Mouse (Mus musculus): ENCODE measurements at regions not wholly inside any gene's neighbourhood (a gene's known extent, or its start where the extent isn't known, plus 50 kb on each side); places are given as distances from the start of the nearest gene placed in this dataset.

DNA sequence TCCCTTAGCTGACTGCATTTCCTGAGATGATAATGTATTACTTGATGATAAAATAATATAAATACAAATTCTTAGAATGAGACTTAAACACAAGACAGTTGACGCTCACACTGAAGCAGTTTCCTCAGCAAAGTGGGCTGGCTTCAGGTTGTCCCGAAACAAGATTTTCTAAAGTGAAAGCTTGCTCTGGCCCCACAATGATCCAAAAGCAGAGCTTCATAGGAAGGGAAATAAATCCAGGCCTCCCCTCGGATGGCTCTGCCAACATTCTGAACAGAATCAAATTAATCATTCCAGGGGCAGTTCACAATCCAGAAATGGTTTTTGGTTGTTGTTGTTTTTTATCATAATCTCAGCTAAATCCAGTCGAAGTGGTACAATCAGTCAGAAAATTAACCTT, 96.0 kb upstream of the Efna5 start:
- H3K4me2 ChIP-seq (replicated peaks; ENCODE audit: low read depth, low read length) = no peak overlapping the region
- H3K4me1 ChIP-seq (replicated peaks; ENCODE audit: control insufficient read depth, insufficient read depth, low read length) = no peaks in the 10 kb centered on the region
- H3K36me3 ChIP-seq (ENCODE audit: control insufficient read depth, insufficient read depth, low read length) = no peaks in the 10 kb centered on the region
- ATAC-seq (ENCODE audit: low FRiP score) (no peak), DNase-seq (ENCODE audit: low spot score) (no peak)
- H3K9me3 ChIP-seq (ENCODE audit: control insufficient read depth, low read length) = no peaks in the 10 kb centered on the region
- H3K4me3 ChIP-seq (ENCODE audit: low read depth, low read length) = no peak overlapping the region
- 78% methylated on average over 4 of the region's 4 CpGs for WGBS
- no peak overlapping the region for H3K27ac ChIP-seq (ENCODE audit: low read depth, low read length)
- H3K9ac ChIP-seq (ENCODE audit: low read depth, low read length) = no peak overlapping the region
- H3K27me3 ChIP-seq (ENCODE audit: control insufficient read depth, insufficient read depth, low read length) = no peaks in the 10 kb centered on the region

DNA sequence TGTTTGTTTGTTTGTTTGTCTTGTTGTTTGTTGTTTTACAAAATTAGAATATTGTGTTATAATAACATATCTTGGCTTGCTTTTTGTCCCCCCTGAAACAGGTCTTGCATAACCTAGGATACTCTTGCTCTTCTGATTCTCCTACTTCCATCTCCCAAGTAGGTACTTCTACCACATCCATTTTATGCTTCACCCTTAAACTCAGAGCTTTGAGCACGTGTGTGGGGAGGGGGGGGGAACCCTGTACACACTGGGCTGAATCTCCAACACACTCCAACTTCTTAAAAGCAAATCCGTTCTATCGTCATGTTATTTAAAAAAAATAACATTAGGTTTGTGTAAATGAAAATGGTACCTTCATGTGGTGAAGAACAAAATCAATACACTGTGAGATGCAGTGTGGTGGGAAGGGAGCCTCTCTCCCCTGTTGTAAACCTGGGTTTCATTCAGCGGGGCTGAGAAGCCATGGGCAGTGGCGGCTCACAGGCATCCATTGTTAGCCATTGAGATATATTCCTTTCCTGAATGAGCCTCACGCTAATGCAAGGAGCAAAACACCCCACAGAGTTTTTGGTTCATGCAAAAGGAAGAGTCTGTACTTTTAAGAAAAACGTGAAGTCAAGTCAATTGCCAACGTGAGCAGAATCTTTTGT, 93.6 kb upstream of the Efna5 start:
- H3K27ac ChIP-seq (ENCODE audit: low read depth, low read length) = no peak overlapping the region
- no peaks in the 10 kb centered on the region for H3K9me3 ChIP-seq (ENCODE audit: control insufficient read depth, low read length)
- no peaks in the 10 kb centered on the region for H3K27me3 ChIP-seq (ENCODE audit: control insufficient read depth, insufficient read depth, low read length)
- ATAC-seq (ENCODE audit: low FRiP score) (0 out of 2 replicates have a peak, but pooled peaks have one; percentile 42), DNase-seq (ENCODE audit: low spot score) (no peak)
- WGBS = 45% methylated on average over 8 of the region's 8 CpGs
- no peaks in the 10 kb centered on the region for H3K36me3 ChIP-seq (ENCODE audit: control insufficient read depth, insufficient read depth, low read length)
- H3K4me1 ChIP-seq (replicated peaks; ENCODE audit: control insufficient read depth, insufficient read depth, low read length) = no peaks in the 10 kb centered on the region
- no peak overlapping the region for H3K9ac ChIP-seq (ENCODE audit: low read depth, low read length)
- H3K4me2 ChIP-seq (replicated peaks; ENCODE audit: low read depth, low read length) = no peak overlapping the region
- H3K4me3 ChIP-seq (ENCODE audit: low read depth, low read length) = no peak overlapping the region

DNA sequence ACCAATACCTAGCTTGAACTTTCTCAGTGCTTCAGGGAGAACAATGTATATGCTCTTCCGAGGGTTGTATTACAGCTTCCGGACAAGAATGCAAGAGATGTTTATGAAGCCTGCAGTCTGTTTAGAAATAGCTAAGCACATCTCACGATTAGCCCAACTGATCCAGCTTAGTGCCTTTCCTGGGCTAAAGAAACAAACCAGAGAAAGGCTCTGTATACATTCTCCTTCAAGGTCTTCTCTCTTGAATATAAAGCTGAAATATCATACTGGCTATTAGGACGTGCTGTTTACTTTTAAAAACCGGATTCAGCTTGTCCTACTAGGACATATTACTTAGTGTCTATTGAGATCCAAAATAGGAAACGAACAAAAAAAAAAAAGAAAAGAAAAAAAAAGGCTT, 87.9 kb upstream of the Efna5 start:
- H3K27me3 ChIP-seq (ENCODE audit: control insufficient read depth, insufficient read depth, low read length) = no peaks in the 10 kb centered on the region
- no peaks in the 10 kb centered on the region for H3K4me1 ChIP-seq (replicated peaks; ENCODE audit: control insufficient read depth, insufficient read depth, low read length)
- no peak overlapping the region for H3K4me3 ChIP-seq (ENCODE audit: low read depth, low read length)
- WGBS = 81% methylated on average over 6 of the region's 6 CpGs
- no peak overlapping the region for H3K9ac ChIP-seq (ENCODE audit: low read depth, low read length)
- ATAC-seq (ENCODE audit: low FRiP score) = no peak
- H3K27ac ChIP-seq (ENCODE audit: low read depth, low read length) = no peak overlapping the region
- DNase-seq (ENCODE audit: low spot score) = no peak
- H3K36me3 ChIP-seq (ENCODE audit: control insufficient read depth, insufficient read depth, low read length) = no peaks in the 10 kb centered on the region
- H3K4me2 ChIP-seq (replicated peaks; ENCODE audit: low read depth, low read length) = no peak overlapping the region
- H3K9me3 ChIP-seq (ENCODE audit: control insufficient read depth, low read length) = no peaks in the 10 kb centered on the region

DNA sequence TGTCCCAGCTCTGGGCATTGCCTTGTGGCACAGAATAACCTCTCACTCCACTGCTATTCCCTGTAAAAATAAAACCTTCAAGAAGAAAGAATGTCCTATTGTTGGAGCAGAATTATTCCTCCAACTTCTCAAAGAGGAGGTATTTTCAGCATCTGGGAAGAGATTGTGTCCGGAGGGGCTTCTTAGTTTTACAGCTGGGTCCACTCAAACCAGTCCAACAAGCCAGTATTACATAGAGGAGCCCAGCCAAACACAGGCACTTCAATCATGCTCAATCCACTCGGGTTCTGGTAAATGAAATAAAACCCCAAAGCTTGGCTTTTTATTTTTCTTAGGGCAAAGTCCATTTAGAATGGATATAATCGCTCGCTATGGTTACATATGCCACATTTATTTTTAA, 82.7 kb upstream of the Efna5 start:
- no peak overlapping the region for H3K9ac ChIP-seq (ENCODE audit: low read depth, low read length)
- no peaks in the 10 kb centered on the region for H3K4me1 ChIP-seq (replicated peaks; ENCODE audit: control insufficient read depth, insufficient read depth, low read length)
- DNase-seq (ENCODE audit: low spot score) = no peak
- no peak for ATAC-seq (ENCODE audit: low FRiP score)
- H3K36me3 ChIP-seq (ENCODE audit: control insufficient read depth, insufficient read depth, low read length) = no peaks in the 10 kb centered on the region
- WGBS = 85% methylated on average over 4 of the region's 4 CpGs
- no peaks in the 10 kb centered on the region; the same call in 1 of the 2 replicates for H3K27me3 ChIP-seq (ENCODE audit: control insufficient read depth, insufficient read depth, low read length)
- H3K4me3 ChIP-seq (ENCODE audit: low read depth, low read length) = no peak overlapping the region
- no peak overlapping the region for H3K27ac ChIP-seq (ENCODE audit: low read depth, low read length)
- no peaks in the 10 kb centered on the region for H3K9me3 ChIP-seq (ENCODE audit: control insufficient read depth, low read length)
- H3K4me2 ChIP-seq (replicated peaks; ENCODE audit: low read depth, low read length) = no peak overlapping the region

DNA sequence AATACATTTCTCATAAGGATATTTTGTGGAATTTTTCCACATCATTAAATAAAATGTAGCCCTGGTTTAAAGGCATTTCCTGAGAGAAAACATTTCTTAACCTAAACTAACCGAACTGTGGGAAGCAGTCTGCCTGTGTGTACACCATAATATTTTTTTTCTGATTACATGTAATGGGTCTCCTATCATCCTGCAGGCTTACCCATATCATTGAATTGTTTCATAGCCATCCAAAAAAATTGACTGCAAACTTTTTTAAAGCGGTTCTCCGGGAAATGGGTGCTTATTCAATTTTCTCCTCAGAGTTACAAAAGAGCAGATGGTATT, 81.1 kb upstream of the Efna5 start:
- Histone ChIP-seq H3K4me1 (replicated peaks; ENCODE audit: control insufficient read depth, insufficient read depth, low read length) (no peaks in the 10 kb centered on the region), H3K9ac (ENCODE audit: low read depth, low read length) (no peak overlapping the region), H3K4me2 (replicated peaks; ENCODE audit: low read depth, low read length) (no peak overlapping the region), H3K36me3 (ENCODE audit: control insufficient read depth, insufficient read depth, low read length) (no peaks in the 10 kb centered on the region), H3K4me3 (ENCODE audit: low read depth, low read length) (no peak overlapping the region), H3K27ac (ENCODE audit: low read depth, low read length) (no peak overlapping the region), H3K9me3 (ENCODE audit: control insufficient read depth, low read length) (no peaks in the 10 kb centered on the region), H3K27me3 (ENCODE audit: control insufficient read depth, insufficient read depth, low read length) (no peaks in the 10 kb centered on the region; the same call in 1 of the 2 replicates)
- ATAC-seq (ENCODE audit: low FRiP score) = no peak
- WGBS = 86% methylated on average over 3 of the region's 3 CpGs
- DNase-seq (ENCODE audit: low spot score) = no peak

DNA sequence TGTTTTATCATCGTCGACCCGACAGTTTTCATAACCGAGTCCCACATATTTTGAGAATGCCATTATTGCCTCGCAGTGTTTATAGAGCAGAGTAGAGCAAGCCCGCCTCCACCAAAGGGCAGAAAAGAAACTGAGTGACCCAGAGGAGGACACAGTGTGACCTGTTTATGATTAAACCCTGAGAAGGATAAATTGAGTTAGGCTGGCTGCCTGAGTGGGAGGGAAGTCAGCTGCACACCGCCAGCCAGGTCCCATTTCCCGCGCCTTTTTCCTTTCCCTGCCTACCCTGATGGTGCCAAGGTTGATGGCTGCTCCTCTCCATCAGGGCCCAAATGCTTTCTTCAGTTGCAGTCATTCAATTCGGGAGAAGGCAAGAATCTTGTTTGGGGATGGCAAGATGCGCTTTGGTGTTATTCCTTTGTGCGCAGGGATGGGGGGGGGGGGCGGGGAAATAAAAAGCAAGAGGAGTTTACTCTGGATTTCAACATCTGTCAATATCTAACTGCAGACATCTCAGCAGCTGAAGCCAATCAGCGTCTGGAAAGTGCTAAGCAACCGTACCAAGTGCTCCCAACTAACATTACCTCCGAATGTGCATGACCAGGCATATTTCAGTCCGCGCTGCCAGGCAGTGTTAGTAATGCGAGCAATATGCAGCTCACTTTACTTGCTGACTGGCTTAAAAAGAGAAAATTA, 80.6 kb upstream of the Efna5 start:
- H3K4me3 ChIP-seq (ENCODE audit: low read depth, low read length) = no peak overlapping the region
- H3K36me3 ChIP-seq (ENCODE audit: control insufficient read depth, insufficient read depth, low read length) = no peaks in the 10 kb centered on the region
- H3K27me3 ChIP-seq (ENCODE audit: control insufficient read depth, insufficient read depth, low read length) = no peaks in the 10 kb centered on the region; the same call in 1 of the 2 replicates
- ATAC-seq (ENCODE audit: low FRiP score) (no peak), DNase-seq (ENCODE audit: low spot score) (no peak)
- H3K9ac ChIP-seq (ENCODE audit: low read depth, low read length) = no peak overlapping the region
- no peaks in the 10 kb centered on the region for H3K4me1 ChIP-seq (replicated peaks; ENCODE audit: control insufficient read depth, insufficient read depth, low read length)
- H3K9me3 ChIP-seq (ENCODE audit: control insufficient read depth, low read length) = no peaks in the 10 kb centered on the region
- H3K4me2 ChIP-seq (replicated peaks; ENCODE audit: low read depth, low read length) = no peak overlapping the region
- WGBS = 83% methylated on average over 19 of the region's 19 CpGs
- no peak overlapping the region for H3K27ac ChIP-seq (ENCODE audit: low read depth, low read length)

DNA sequence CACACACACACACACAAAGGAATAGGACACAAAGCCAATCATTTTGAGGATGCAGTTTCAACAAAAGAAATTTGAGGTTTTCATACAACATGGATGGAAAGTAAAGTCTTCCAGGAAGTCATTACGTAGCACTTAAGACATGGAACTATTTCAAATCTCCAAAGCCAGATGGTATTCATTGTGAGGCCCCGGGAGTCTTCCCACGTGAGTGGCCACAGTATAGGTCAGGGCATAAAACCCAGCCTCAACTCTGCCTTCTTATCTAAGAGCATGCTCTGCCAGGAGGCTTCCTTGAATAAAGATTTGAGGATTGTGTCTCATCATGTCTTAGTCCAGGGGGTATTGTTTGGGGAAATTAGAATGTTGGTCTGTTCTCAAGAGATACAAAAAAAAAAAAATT, 78.0 kb upstream of the Efna5 start:
- ATAC-seq (ENCODE audit: low FRiP score) = no peak
- DNase-seq (ENCODE audit: low spot score) = no peak
- WGBS = 67% methylated on average over 3 of the region's 3 CpGs

DNA sequence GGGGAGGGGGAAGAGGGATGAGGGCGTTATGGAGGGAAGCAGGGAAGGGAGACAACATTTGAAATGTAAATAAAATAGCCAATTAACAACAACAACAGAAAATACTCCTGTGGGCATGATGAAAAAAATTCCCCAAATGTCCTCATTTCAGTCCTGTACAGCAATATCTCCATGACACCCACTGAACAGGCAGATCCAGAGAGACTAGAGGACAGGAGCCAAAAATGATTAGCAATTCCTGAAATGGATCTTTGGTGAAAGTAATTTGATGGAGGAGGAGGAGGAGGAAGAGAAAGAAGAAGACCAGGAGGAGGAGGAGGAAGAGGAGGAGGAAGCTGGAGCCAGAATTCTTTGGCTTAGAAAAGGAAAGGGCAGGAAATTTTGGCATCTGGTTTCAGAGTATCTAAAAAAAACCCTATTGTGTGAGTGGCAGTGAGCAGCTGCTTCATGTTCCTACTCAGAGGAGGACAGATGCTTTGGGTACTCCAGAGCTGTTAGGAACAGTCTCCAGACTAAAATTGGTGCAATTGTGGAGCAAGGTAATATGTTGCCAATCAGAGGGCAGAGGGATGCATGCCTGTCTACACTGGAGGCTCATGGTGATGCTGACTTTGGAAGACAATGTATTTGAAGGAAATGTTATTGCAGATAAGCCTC, 66.5 kb upstream of the Efna5 start:
- no peak for DNase-seq (ENCODE audit: low spot score)
- H3K27ac ChIP-seq (ENCODE audit: low read depth, low read length) = no peak overlapping the region
- ATAC-seq (ENCODE audit: low FRiP score) = no peak
- H3K4me3 ChIP-seq (ENCODE audit: low read depth, low read length) = no peak overlapping the region
- no peaks in the 10 kb centered on the region for H3K4me1 ChIP-seq (replicated peaks; ENCODE audit: control insufficient read depth, insufficient read depth, low read length)
- no peak overlapping the region for H3K4me2 ChIP-seq (replicated peaks; ENCODE audit: low read depth, low read length)
- WGBS = 70% methylated on average over 1 of the region's 1 CpGs
- no peaks in the 10 kb centered on the region for H3K36me3 ChIP-seq (ENCODE audit: control insufficient read depth, insufficient read depth, low read length)
- no peaks in the 10 kb centered on the region for H3K27me3 ChIP-seq (ENCODE audit: control insufficient read depth, insufficient read depth, low read length)
- no peak overlapping the region for H3K9ac ChIP-seq (ENCODE audit: low read depth, low read length)
- H3K9me3 ChIP-seq (ENCODE audit: control insufficient read depth, low read length) = no peaks in the 10 kb centered on the region

More for the DNA sequence above, 78.0 kb upstream of the Efna5 start:
- no peaks in the 10 kb centered on the region; the same call in 1 of the 2 replicates for H3K27me3 ChIP-seq (ENCODE audit: control insufficient read depth, insufficient read depth, low read length)
- no peaks in the 10 kb centered on the region for H3K4me1 ChIP-seq (replicated peaks; ENCODE audit: control insufficient read depth, insufficient read depth, low read length)
- no peak overlapping the region for H3K4me3 ChIP-seq (ENCODE audit: low read depth, low read length)
- no peak overlapping the region for H3K4me2 ChIP-seq (replicated peaks; ENCODE audit: low read depth, low read length)
- H3K9ac ChIP-seq (ENCODE audit: low read depth, low read length) = no peak overlapping the region
- no peak overlapping the region for H3K27ac ChIP-seq (ENCODE audit: low read depth, low read length)
- H3K9me3 ChIP-seq (ENCODE audit: control insufficient read depth, low read length) = no peaks in the 10 kb centered on the region
- H3K36me3 ChIP-seq (ENCODE audit: control insufficient read depth, insufficient read depth, low read length) = no peaks in the 10 kb centered on the region
